Mouse (Mus musculus): ENCODE measurements around the gene Dusp11. TPM values are rescaled to one million over a fixed set of nuclear protein-coding genes. Genes with fewer than 3 reads are reported as not detected.

Gene Dusp11
- 100 to 1,000 TPM; 154 to 179 TPM for polyA plus RNA-seq (2017; shearing (Covaris generic))

DNA sequence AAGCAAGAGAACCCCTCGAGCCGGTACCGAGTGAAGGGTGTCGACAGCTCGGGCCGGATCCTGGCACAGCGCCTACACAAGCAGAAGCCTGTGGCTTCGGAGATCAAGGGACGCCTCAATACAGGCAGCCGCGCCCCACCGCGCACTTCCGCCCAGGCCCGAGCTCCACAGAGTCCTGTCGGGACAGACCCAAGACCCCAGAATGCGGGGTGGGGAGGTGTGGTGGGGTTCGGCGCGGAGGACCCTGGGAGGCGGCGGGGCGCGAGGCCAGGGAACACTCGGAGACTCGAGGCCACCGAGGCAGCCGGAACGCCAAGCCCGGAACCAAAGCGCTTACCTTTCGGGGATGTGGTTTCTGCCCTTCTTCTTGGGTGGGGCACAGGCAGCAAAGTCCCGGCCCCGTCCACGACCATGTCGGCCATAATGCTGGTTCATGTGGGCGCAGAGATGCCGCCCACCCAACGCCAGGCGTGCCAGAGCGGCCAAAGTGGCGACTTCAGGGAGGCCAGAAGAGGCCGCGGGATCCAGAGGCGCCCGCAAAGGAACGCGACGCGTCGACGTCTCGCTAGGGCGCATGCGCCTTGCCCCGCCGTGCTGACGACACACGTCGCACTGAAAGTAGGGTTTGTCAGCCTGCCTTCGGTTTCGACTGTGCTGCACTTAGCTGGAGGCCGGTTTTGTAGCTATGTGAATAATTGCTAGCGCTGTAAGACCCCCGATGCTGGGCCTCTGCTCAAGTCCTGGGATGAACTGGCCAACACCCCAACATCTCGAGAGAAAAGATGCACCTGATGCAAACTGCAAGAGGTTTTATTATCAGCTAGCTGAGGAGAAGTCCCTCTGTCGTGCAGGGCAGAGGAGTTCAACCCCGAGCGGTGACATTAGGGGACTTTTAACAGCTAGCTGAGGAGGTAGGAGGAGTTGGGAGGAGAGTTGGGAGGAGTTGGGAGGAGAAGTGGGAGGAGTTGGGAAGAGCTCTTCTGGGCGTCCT, at the start of gene Dusp11:
Gene Dusp11, minus strand, starts transcription at position 567 of the 991 bp plus-strand sequence.

DNA sequence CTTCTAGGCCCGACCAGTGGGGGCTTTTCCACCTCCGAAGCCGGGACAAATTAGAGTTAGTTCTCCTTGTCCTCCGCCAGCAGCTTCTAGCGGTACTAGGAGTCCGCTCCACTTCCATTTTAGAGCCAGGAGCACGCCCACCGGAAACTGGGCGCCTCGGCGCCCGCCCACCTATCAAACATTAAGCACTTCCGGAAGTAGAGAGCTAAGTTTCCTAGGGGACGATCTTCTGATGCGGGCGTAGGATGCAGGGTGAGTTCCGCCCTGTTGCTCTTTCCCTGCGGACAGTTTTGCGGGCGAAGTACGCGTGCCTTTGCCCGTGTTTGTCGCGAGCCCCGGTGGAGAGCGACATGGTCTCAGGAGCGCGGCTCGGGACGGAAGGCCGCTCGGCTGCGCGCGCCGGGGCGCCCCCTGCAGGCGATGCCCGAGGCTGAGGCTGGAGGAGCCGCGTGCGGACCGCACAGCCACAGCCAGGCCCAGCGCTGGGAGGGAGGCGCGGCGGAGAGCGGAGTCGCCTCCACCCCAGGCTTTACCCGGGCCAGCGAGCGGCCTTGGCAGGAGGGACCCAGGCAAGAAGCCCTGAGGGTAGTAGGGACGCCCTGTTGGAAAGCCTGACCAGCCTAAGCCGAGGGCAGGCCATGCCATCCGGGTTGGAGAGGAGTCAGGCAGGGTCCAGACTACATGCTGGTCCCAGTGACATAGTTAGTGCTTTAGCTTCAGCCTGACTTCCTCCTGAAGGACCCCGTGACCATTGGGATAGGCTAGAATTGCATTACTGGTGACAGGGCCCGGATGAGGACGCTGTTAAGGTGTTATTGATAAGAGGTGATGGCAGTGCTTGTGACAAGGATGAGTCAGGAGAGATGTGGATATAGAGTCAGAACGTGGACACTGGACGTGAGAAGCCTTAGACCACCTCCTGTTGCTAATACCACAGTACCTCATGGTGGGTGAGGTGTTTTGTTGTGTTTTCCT, 45.6 kb downstream of the Dusp11 start, which contains the start of gene Nat8f1:
Gene Nat8f1, minus strand, starts transcription at position 149 of the 975 bp plus-strand sequence.

DNA sequence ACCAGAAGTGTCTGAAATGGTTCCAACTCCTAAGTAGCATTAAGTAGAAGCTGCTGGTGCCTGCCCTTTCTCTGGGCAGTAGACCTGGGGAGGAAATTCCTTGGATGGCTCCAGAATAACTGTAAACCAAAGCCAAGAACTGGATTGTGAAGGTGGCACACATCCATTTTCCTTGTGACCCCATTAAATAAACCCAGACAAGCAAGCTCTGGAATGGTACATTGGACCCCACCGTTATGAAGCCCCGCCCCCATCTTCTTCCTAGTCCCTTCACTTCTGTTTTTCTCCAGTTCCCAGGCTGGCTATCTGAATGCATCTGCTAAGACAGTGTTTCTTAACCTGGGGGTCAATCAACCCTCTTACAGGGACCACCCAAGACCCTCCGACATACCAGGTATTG, 49.9 kb downstream of the Dusp11 start, which contains the start of gene Tprkb:
Gene Tprkb, plus strand, starts transcription at position 279 of the 400 bp plus-strand sequence.

DNA sequence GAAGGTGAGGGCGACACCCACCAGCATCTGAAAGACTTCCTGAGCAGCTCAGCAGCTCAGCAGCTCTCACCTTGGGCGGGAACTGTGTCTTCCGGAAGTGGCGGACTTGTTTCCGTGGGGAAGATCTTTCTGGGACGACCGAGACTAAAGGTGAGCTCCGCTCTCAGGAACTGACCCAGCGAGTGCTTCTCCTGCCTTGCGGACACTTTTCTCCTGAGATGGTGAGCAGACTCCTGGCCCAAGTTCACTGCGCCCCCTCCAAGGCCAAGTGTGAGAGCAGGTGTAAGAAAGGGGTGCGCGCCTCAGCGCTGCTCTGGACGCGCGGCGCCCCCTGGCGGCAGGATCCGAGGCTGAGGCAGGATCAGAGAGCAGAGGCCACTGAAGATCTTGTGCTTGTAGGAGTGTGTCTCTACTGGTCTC, 56.8 kb downstream of the Dusp11 start, which contains the start of gene Nat8f4:
Gene Nat8f4, minus strand, starts transcription at position 243 of the 420 bp plus-strand sequence.

Other genes with a start within 250 kb of the Dusp11 start
- gene Nat8f7, start 248.5 kb downstream of the Dusp11 start, polyA plus RNA-seq (2017; shearing (Covaris generic)) = not detected
- gene Nat8f3, start 195.9 kb downstream of the Dusp11 start, polyA plus RNA-seq (2017; shearing (Covaris generic)) = under 1 TPM in 1 of 2 experiments, not detected in 1; 0.39 TPM
- gene Nat8f6, start 140.7 kb downstream of the Dusp11 start, polyA plus RNA-seq (2017; shearing (Covaris generic)) = under 1 TPM in 1 of 2 experiments, not detected in 1; 0.31 TPM
- gene Nat8f5, start 140.7 kb downstream of the Dusp11 start, polyA plus RNA-seq (2017; shearing (Covaris generic)) = not detected
- gene Nat8, start 129.6 kb downstream of the Dusp11 start, polyA plus RNA-seq (2017; shearing (Covaris generic)) = not detected
- gene Nat8f2, start 92.5 kb downstream of the Dusp11 start, polyA plus RNA-seq (2017; shearing (Covaris generic)) = under 1 TPM in 1 of 2 experiments, not detected in 1; 0.25 TPM
- 1 to 10 TPM; 6.4 to 7.2 TPM for gene Nat8f4, start 56.8 kb downstream of the Dusp11 start, polyA plus RNA-seq (2017; shearing (Covaris generic))
- gene Tprkb, start 49.8 kb downstream of the Dusp11 start, polyA plus RNA-seq (2017; shearing (Covaris generic)) = 10 to 100 TPM; 49.9 to 56.6 TPM
- gene Nat8f1, start 46.0 kb downstream of the Dusp11 start, polyA plus RNA-seq (2017; shearing (Covaris generic)) = 10 to 100 TPM; 10.8 to 11.4 TPM
- gene Figla, start 54.5 kb upstream of the Dusp11 start, polyA plus RNA-seq (2017; shearing (Covaris generic)) = under 1 TPM in 1 of 2 experiments, not detected in 1; 0.36 TPM
- gene Add2, start 67.0 kb upstream of the Dusp11 start, polyA plus RNA-seq (2017; shearing (Covaris generic)) = under 1 TPM; 0.38 to 0.64 TPM
- under 1 TPM in 1 of 2 experiments, not detected in 1; 0.38 TPM for gene Tgfa, start 233.6 kb upstream of the Dusp11 start, polyA plus RNA-seq (2017; shearing (Covaris generic))

Measured in activated CD4-positive, CD25-positive, alpha-beta regulatory T cell (primary cell).